Mouse (Mus musculus) bone marrow, adult 2 months (tissue): ENCODE measurements at regions not wholly inside any gene's neighbourhood (a gene's known extent, or its start where the extent isn't known, plus 50 kb on each side); places are given as distances from the start of the nearest gene placed in this dataset.

ENCODE experiments used
- CTCF ChIP-seq: fragments of 200-500 bp; IDR thresholded peaks from 2 replicates; pipeline ENCODE4 v1.5.1; 2011; ENCODE audit warnings: low read length, control low read depth; ENCODE audit not compliant: control insufficient read depth, insufficient read depth
- POLR2A ChIP-seq: fragments of 200-500 bp; IDR thresholded peaks from 2 replicates; pipeline ENCODE4 v1.6.1; 2011; ENCODE audit warnings: low read depth, mild to moderate bottlenecking, control low read depth, low read length, borderline replicate concordance; ENCODE audit not compliant: control insufficient read depth

GRCm38 (mm10) chr14:72130149-72130548 lies 361.5 kb downstream of the Gm9195 start:
- TF ChIP-seq CTCF (no peak), POLR2A (no peak)
